Mouse (Mus musculus) stomach, postnatal 0 days (tissue): Measurements from ENCODE around the gene Cenpj.

ENCODE experiments used
- CTCF ChIP-seq: IDR thresholded peaks from 2 replicates; pipeline ENCODE4 v1.5.1; 2016; ENCODE audit warnings: antibody characterized with exemption, low read depth, mild to moderate bottlenecking, moderate library complexity
- EP300 ChIP-seq: optimal IDR thresholded peaks from 2 replicates; pipeline ENCODE3; 2016; ENCODE audit warnings: antibody characterized with exemption

DNA sequence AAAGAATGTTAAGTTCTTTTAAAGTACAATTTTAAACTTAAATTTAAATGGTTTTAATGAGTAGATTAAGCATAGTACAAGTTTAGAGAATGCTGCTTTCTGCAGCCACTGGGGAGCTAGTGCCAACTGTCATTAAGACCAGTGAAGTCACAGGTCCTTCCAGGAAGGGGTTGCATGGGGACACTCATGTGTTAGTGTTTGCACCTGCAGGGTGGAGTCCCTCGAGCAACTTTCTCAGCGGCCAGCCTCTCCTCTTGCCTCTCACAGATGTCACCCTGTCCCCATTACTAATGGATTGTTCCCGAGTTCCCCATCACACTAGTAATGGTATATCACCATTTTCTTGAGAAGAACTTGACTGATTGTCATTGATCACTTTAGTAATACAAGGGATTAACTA, 38.0 kb upstream of the Cenpj start:
- TF ChIP-seq CTCF: no peak
- TF ChIP-seq EP300: no peak
